Mouse (Mus musculus): ENCODE results near the gene Aebp1. TPM values are rescaled to one million over a fixed set of nuclear protein-coding genes. Genes with fewer than 3 reads are reported as not detected.
"Not testable (repeated sequence)": the region's sequence is repeated elsewhere in the genome, so short reads cannot be mapped to it uniquely, and the experiment has no call there.

The Aebp1 gene
- total RNA-seq, 2 experiments from 2014 or later: 13.2 to 16.0 TPM

DNA sequence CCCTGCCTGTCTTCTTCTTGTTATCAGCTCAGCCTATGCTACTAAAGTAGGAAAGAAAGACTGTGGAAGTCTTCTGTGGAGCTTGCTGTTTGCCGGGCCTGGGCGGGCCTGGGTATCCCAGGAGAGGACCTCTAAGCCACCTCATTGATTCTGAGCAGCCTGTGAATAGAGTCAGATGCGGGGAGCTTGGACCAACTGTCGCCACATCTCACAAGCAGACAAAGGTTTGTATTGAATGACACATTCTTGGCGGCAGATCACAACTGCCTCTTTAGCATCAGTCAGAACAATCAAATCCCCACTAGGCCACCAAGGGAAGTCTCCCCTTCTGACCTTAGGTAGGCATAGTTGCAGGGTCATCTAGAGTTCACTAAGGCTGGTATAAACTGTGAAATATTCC, 25.5 kb downstream of the Aebp1 start:
- DNase-seq (ENCODE audit: low spot score in 2 of 2): no peak
- intact Hi-C loops (cut with DNase I): no loop called here

- intact Hi-C loops (cut with DNase I); DNase-seq (ENCODE audit: low spot score in 2 of 2): not testable (repeated sequence)
Observed at GRCm38 (mm10) chr11:5888563-5888962, 26.8 kb downstream of the Aebp1 start.

DNA sequence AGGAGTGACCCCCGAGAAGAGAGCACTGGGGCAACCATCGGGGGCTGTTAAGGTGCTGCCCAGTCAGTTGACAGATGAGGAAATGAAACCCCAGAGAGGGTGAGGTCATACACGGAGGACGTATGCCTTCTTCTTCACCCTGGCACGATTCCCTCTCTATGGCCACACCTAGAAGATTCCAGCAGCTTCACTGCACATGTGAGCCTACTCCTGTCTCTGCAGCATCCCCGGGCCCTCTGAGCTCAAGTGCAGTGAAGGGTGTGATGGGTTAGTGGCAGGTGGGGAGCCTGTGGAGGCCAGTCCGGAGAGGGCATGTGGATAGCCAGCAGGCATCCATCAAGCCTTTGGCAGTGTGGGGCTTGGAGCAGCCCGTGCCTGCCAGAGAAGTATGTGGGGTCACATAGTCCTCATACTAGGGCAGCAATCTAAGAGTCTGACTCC, 30.4 kb downstream of the Aebp1 start:
- intact Hi-C loops (cut with DNase I): no loop called here
- no peak for DNase-seq (ENCODE audit: low spot score in 2 of 2)

GRCm38 (mm10) chr11:5892810-5893368, 31.1 kb downstream of the Aebp1 start:
- DNase-seq (ENCODE audit: low spot score in 2 of 2): peak in 1 of 2 experiments; percentile 25
- intact Hi-C loops (cut with DNase I): no loop called here

DNA sequence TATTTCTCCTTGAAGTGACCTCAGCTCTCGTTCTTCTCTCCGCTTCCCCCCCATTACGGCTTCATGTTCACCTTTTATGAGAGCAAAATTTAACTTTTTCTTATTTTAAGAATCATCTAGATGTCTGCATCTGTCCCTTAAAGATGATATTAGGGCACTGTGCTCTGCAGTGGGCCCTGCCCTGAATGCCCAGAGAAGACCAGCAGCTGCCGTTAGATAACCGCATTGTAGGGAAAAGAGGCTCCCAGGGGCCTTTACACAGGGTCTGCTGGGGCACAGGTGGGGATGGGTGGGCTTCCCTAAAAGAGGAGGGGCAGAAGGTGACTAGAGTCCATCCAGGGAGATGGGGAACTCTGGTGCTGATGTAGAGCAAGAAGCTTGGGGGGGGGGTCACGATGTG, 32.1 kb downstream of the Aebp1 start:
- no peak for DNase-seq (ENCODE audit: low spot score in 2 of 2)
- intact Hi-C loops (cut with DNase I): no loop called here

DNA sequence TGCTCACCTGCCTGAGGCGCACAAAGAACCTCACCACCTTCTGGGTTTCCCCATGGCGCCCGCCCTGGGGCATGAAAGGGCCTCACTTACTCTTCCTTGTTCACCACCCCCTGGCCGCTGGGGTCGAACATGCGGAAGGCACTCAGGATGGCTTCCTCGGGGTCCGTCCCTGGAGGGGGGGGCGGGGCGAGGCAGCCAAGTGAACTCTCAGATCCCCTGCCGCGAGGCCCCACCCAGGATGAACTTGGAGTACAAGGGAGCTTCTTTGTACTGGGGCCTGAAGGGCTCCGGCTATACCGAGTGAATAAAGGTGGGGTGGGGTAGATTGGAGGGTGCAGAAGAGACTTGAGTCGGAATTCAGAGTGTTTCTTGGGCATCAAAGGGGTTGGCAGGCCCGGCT, 35.5 kb downstream of the Aebp1 start:
- no peak for DNase-seq (ENCODE audit: low spot score in 2 of 2)
- intact Hi-C loops (cut with DNase I): no loop called here

DNA sequence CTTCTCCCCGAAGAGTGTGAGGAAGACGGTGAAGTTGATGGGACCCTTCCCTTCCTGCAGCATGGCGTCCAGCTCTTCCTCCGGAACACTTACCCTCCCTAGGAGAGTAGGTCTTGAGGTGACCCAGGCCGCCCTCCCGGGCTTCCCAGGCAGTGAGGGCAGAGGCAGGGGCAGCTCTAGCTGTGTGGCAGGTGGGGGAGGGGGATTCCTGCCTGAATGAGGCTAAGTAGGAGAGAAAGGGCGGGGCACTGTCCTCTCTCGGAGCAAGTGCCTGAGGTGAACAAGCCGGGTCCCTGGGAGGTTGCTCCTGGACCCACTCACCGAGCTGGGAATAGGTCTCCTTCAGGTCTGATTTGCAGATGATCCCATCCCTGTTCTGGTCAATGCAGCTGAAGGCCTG, 36.1 kb downstream of the Aebp1 start:
- no peak for DNase-seq (ENCODE audit: low spot score in 2 of 2)
- intact Hi-C loops (cut with DNase I): no loop called here

DNA sequence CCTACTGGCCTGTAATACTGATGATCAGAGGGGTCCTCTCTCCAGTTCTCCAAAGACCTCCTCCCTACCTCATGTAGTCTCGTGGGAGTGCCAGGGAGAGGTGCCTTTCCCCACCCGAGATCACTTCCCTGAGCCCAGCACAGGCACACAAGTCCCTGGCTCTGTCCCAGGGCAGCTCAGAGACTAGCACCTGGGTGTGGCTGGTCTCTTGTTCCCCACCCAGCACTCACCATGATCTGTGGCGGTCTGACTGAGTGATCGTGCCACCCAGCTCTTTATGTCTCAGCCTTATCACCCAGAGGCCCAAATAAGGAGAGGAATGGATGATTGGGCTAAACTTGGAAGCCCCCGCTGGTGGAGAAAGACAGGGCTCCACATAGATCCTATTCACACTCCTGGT, 36.8 kb downstream of the Aebp1 start, which contains the start of gene Myl7:
Gene Myl7, minus strand, starts transcription at position 252 of the 400 bp plus-strand sequence.
- no peak for DNase-seq (ENCODE audit: low spot score in 2 of 2)
- intact Hi-C loops (cut with DNase I): no loop called here

DNA sequence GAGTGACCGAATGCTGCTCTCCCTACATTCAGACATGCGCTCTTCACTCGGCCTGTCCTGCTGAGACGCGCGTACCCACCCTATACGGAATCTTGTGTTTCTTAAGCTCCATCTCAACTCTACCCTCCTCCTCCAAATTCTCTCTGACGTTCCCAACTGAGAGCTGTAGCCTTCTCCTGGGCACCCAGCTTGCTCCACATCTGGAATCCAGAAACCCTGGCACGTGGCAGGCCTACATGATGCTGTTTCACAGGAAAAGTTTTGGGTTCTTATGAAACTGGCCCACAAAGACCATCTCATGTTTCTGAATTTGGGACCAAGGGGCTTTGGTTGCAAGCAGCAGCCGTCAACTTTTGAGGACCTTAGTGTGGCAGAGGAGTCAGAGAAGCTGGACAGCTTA, 37.5 kb downstream of the Aebp1 start:
- intact Hi-C loops (cut with DNase I): no loop called here
- no peak for DNase-seq (ENCODE audit: low spot score in 2 of 2)

DNA sequence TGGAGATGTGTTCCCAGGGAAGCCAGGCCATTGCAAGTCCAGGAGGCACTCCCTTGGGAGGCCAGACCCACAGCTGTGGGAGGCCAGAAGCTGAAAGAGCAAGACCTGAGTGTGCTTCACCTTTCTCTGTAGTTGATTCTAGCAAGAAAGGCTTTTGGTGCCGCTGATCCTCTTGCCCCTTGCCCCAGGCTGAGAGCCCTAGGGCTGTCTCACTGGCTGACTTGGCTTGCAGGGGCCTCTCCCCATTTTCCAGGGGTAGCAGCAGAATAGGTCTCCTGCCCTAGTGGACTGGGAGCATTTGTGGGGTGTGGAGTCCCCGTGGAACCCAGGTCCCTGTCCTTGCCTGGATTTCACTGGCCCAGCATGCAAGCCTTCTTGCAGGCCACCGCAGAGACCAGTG, 39.6 kb downstream of the Aebp1 start:
- intact Hi-C loops (cut with DNase I): no loop called here
- DNase-seq (ENCODE audit: low spot score in 2 of 2): no peak

GRCm38 (mm10) chr11:5901950-5902349, 40.2 kb downstream of the Aebp1 start:
- intact Hi-C loops (cut with DNase I): no loop called here
- DNase-seq (ENCODE audit: low spot score in 2 of 2): peak; percentile 50 to 62

- intact Hi-C loops (cut with DNase I): no loop called here
- no peak for DNase-seq (ENCODE audit: low spot score in 2 of 2)
Observed at GRCm38 (mm10) chr11:5902390-5902789, 40.6 kb downstream of the Aebp1 start.

DNA sequence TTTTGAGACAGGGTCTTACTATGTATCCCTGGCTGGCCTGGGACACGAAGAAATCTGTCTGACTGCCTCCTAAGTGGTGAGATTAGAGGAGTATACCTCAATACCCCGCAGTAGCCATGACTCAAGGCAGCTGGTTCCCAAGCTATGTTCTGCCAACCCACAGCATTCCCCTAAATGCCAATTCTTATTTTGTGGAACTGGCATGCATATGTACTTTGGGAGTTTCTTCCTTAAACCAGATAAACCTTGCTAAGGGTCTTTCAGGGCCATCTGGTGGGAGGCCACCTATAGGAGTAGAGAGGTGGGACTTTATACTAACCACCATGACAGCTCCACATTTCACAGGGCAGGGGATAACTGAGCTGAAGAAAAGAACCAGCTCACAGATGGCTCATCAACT, 42.1 kb downstream of the Aebp1 start:
- intact Hi-C loops (cut with DNase I): no loop called here
- DNase-seq (ENCODE audit: low spot score in 2 of 2): peak in 1 of 2 experiments; percentile 73

- intact Hi-C loops (cut with DNase I): no loop called here
- DNase-seq (ENCODE audit: low spot score in 2 of 2): no peak
Observed at GRCm38 (mm10) chr11:5904357-5904756, 42.6 kb downstream of the Aebp1 start.

GRCm38 (mm10) chr11:5904871-5905270, 43.1 kb downstream of the Aebp1 start:
- intact Hi-C loops (cut with DNase I): no loop called here
- no peak for DNase-seq (ENCODE audit: low spot score in 2 of 2)

DNA sequence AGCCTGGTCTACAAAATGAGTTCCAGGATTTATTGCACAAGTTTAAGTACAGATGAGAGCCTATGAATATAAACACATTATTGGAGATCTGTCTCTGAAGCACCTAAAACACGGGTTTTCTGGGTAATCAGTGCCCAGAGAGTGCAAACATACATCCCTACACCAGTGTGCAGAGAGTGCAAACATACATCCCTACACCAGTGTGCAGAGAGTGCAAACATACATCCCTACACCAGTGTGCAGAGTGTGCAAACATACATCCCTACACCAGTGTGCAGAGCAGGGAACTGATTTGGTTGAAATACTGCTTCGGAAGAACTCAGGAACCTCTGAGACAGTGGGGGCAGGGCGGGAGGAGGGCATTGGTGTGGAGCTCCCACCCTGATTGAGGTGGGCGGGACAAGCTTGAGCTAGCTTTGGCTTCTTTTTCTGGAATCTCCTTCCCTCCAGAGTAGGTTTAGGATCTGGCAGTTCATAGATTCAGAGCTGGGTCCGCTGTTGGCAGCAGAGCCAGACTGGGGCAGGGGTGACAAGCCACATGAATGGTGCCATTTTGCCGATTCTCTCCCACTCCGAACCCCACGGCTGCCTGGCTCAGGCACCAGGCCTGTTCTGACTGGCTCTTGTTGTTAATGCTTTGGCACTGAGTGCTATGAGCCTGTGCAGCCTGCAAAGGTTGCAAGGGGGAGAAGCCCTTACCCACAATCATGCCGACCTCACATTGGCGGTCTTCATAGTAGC, 44.2 kb downstream of the Aebp1 start:
- DNase-seq (ENCODE audit: low spot score in 2 of 2): peak in 1 of 2 experiments; percentile 42
- intact Hi-C loops (cut with DNase I): no loop called here

DNA sequence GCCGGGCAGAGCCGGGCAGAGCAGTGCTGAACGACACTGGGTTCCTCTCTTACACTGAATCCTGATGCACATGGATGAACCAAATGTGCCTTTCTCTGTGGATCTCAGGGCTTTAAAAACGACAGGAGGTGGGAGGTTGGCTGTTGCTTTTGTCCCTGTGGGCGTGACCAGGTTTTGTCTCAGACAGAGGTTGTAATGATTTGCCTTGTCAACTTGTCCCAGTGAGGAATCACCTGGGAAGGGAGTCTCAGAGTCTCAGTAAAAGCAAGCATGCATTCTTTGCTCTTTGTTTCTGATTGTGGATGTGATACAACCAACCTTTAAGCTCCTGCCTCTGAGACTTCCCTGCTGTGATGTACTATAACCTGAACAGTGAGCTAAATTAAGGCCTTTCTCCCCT, 45.3 kb downstream of the Aebp1 start:
- no peak for DNase-seq (ENCODE audit: low spot score in 2 of 2)
- intact Hi-C loops (cut with DNase I): no loop called here

- intact Hi-C loops (cut with DNase I): no loop called here
- no peak for DNase-seq (ENCODE audit: low spot score in 2 of 2)
Observed at GRCm38 (mm10) chr11:5908642-5909041, 46.9 kb downstream of the Aebp1 start.

GRCm38 (mm10) chr11:5912635-5913034, 50.9 kb downstream of the Aebp1 start:
- intact Hi-C loops (cut with DNase I): no loop called here

GRCm38 (mm10) chr11:5913256-5913655, 51.5 kb downstream of the Aebp1 start:
- DNase-seq (ENCODE audit: low spot score in 2 of 2): no peak
- intact Hi-C loops (cut with DNase I): no loop called here

More at GRCm38 (mm10) chr11:5912635-5913034, 50.9 kb downstream of the Aebp1 start:
- peak; percentile 64 to 78 for DNase-seq (ENCODE audit: low spot score in 2 of 2)

DNA sequence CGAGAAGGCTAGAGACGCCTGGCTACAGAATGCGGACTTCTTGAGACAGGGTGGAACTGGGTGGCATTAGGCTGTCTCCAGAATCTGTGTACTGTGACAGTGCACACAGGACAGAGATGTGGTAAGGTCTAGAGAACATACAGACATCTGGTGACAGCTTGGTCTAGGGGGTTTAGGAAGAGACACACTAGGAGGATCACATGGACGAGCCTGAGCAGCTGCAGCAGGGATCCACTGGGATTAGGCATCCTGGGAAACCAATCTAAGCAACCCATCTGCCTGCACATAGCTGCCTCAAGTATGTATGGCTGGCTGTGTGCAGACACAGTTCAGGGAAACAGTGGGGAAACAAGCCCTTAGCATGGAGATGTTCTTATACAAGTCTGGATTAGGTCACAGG, 52.2 kb downstream of the Aebp1 start:
- intact Hi-C loops (cut with DNase I): no loop called here
- DNase-seq (ENCODE audit: low spot score in 2 of 2): no peak
